Mouse (Mus musculus): Measurements from ENCODE around the gene Junb.

DNA sequence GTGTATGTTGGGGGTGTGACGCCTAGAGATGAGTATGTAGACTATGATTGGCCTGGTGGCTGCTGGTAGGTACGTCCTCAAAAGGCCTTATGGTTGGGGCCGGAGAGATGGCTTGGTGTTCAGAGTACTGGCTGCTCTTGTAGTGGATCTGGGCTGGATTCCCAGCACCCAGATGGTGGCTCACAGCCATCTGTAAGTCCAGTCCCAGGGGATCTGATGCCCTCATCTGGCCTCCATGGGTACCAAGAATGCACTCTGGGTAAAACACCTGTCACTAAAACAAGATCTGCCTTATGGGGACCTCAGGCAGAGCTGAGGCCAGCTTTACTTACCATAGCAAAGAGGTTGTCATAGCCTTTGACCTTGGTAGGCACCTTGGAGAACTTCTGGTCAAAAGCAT, 45.3 kb upstream of the Junb start:
- TF ChIP-seq CTCF (conservative IDR thresholded peaks at IDR 0.05; ENCODE audit: insufficient read depth, insufficient read length, low read depth, low read length) (no peak), POLR2A (IDR thresholded peaks at IDR 0.05; ENCODE audit: low read depth, low read length) (no peak)
